Mouse (Mus musculus) testis, postnatal 14 days (tissue): ENCODE data around the gene Foxi3.

Experiments
- DNase-seq: peaks from one replicate; pipeline ENCODE4 v3.0.0; 2021; ENCODE audit warnings: low spot score

Foxi3 gene

DNA sequence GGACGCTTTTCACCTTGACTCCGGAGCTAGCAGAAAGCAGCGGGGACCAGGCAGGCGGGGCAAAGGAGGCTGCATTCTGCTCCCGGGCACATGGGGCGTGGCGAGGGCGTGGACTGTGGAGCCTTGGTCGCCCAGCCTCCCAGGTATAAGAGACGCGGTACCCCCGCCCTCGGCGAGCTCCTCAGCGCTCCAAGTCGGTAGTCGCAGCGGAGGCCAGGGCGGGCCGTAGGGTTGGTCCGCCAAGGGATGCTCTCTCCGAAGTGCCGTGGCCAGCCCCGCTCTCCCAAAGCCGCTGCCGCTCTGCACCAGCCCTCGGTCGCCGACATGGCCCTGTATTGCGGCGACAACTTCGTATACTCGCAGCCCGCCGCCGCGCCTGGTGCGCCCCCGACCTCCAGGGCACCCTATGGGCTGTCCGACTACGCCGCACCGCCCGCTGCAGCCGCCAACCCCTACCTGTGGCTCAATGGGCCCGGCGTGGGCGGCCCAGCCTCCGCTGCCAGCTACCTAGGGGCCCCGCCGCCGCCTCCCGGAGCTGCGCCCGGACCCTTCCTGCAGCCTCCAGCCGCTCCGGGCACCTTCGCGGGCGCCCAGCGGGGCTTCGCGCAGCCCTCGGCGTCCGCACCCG, at the start of gene Foxi3:
Gene Foxi3 (plus strand): TSS at position 247 of the 628 bp plus-strand sequence.
- peak; percentile 43 for DNase-seq

DNA sequence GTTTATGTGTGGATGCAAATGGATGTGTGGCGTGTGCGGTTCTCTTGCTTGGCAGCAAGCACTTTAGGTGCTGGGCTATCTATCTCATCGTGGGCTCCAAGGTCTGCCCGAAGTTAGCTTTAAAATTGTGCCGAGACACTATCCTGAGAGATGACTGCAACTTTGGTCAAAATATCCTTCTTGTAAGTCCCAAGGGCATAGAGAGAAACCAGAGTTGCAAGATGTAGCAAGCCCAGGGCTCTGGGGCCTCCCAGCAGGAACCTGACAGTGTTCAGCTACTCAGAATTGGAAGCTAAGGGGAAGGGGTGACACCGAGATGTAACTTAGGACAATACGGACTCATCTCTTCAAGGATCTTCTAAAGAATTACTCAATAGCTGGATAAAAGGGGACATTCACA, 46.8 kb upstream of the Foxi3 start:
- DNase-seq: no peak

GRCm38 (mm10) chr6:70910285-70910684, 46.0 kb upstream of the Foxi3 start:
- no peak for DNase-seq

- DNase-seq: no peak
These were observed 44.5 kb upstream of the Foxi3 start for GRCm38 (mm10) chr6:70911668-70912395.

DNA sequence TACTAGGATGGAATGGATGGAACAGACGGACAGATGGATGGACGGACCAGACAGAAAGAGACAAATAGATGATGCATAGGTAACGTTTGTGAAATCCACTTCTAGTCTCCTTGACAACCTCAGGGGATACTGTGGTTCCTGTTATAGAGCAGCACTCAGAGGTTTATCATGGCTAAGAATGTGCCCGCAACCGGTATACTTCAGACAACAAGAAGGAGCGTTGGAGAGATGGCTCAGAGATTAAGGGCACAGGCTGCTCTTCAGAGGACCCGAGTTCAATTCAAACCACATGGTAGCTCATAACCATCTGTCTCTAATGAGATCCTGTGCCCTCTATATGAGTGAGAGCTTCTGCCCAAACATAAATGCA, 44.0 kb upstream of the Foxi3 start:
- no peak for DNase-seq

- DNase-seq: no peak
These were observed 37.5 kb upstream of the Foxi3 start, which contains the start of gene Tex37 for GRCm38 (mm10) chr6:70918827-70919226. Gene Tex37 (minus strand): TSS chr6:70918927.

- peak; percentile 14 for DNase-seq
These were observed 34.9 kb upstream of the Foxi3 start for GRCm38 (mm10) chr6:70921274-70922074.

DNA sequence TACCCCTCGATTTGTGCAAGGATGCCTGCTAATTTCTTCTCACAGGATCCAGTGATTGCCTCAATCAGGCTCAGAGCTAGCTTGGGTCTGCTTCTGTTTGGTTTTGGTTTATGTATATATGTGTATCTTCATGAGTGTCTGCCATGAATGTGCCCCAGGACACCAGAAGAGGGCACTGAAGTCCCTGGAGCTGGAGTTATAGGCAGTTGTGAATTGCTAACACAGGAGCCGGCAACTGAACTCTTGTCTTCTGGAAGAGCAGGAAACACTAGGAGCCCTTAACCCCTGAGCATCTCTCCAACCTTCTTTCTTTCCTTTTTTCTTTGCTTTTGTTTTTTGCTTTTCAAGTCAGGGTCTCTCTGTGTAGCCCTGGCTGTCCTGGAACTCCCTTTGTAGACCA, 24.5 kb upstream of the Foxi3 start:
- DNase-seq: no peak

DNA sequence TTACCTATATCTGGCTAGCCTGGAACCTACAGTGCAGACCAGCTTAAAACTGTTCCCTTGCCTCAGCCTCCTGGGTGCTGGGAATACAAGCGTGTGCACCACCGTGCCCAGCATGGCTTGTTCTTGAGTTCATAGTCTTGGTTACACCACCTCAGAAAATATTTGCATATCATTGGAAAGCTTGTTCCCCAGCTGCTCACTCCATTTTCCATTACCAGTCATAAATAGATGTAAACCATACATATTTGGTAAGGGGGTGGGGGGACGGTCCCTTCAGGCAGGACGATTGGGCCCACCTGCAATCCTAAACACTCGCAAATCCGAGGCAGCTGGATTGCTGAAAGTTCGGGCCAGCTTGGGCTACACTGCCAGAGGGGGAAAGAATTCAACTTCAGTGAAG, 3.1 kb upstream of the Foxi3 start:
- DNase-seq: no peak

DNA sequence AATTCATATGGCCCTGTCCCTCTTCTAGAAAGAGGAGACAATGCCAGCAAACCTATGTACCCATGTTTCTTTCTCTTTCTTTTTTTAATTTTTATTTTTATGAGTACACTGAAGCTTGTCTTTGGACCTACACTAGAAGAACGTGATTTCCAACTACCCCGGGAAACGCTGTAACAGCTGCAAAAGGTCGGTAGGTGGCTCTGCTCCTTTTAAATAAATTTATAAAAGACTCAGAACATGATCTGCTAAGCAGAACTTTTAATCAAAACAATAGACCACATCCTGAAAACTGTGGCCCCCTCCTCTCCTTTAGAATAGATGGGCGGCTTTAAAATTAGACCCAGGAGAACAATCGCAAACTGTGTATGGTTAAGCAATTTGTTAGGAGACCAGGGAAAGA, 2.3 kb upstream of the Foxi3 start:
- DNase-seq: no peak

DNA sequence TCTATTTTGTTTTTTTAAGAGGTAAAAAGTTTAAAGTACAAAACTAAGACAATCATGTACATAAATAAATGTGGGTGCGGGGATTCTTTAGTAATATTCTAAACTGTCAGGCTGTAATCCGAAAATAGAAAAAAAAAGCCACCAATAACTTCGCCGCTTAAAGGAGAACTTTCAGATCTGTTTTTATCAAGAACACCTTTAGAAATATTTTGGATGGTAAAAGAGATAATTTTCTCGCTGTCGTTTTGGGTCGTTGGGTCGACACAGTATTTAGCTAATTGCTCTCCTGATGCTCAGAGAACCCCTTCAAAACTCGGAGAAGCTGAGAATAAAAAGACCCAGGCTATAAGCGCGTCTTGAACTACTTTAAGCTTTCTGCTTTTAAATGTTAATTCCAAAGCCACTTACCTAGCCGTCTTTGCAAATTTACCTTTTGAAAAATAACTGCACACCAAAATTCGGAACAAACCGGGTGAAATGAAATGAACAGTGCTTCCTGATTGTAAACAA, 985 bp upstream of the Foxi3 start:
- no peak for DNase-seq

DNA sequence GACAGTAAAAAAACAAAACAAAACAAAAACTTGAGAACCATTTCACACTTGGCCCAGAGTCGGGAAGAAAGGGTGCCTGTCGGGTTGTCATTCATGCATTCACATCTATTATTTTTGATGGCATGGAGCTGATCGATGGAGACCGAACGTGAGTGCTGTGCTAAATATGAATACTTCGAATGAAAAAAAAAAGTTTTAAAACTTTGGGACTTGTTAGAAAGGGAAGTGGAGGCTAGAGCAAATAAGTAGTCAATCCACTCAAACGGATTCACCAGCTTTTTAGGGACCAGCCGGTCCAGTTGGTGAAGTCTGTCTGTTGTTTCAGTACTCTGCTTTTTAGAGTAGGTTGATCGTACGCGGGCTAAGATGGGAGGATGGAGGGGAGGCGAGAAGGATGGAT, 490 bp upstream of the Foxi3 start:
- no peak for DNase-seq

GRCm38 (mm10) chr6:70956936-70957335, 605 bp downstream of the Foxi3 start:
- DNase-seq: no peak

- no peak for DNase-seq
These were observed 1.1 kb downstream of the Foxi3 start for GRCm38 (mm10) chr6:70957341-70957940.

GRCm38 (mm10) chr6:70964116-70964830, 7.9 kb downstream of the Foxi3 start:
- no peak for DNase-seq

GRCm38 (mm10) chr6:70965694-70966093, 9.4 kb downstream of the Foxi3 start:
- no peak for DNase-seq

GRCm38 (mm10) chr6:70967422-70967821, 11.1 kb downstream of the Foxi3 start:
- DNase-seq: peak; percentile 37

- DNase-seq: no peak
These were observed 12.0 kb downstream of the Foxi3 start for GRCm38 (mm10) chr6:70968291-70968690.

DNA sequence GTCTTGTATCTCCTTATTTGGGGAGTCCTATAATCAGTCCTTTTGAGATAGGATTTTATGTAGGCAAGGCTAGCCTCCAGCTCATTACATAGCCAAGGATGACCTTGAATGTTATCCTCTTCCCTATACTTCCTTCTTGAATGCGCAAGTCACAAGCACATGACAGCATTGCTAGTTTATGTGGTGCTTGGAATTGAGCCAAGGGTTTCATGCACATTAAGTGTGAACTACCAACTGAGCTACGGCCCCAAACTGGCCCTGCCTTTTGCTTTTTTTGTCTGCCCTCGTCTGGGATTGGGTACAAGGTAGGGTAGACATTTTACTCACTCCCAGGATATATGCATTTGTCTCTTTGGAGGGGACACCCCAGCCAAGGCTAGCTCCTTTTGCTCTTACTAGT, 16.7 kb downstream of the Foxi3 start:
- DNase-seq: no peak

DNA sequence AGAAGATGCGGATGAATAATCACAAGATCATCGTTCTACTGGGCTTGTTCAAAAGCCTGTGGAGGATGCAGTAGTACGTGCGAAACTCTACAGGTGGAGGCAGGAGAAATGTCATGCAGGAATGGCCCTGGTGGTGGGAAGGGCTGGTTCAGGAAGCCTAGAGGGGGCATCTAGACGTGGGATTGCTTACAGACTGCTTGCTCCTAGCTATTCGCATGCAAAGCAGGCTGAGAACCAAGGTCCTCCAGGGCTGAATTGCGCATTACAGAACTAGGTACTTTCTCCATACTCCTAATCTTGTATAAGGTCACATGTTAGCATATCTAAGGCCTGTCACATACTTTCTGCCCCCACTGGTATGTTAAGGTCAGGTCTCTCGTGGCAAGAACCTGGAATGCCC, 24.7 kb downstream of the Foxi3 start:
- no peak for DNase-seq

DNA sequence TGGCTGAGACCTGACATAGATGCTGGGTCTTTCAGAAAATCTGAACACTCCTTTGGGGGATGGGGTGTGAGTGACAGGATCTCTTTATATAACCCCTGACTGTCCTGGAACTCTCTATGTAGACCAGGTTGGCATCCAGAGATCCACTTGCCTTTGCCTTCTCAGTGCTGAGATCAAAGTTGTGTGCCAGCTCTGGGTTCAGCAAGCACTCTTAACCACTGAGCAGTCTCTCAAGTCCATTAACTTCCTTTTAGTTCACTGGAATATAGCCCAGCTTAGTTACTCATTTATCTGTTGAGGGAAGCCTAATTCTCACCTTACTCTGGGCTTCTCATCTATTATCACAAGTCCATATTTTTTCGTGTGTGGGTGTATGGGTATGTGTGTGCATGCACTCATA, 26.1 kb downstream of the Foxi3 start:
- DNase-seq: no peak

- no peak for DNase-seq
These were observed 30.4 kb downstream of the Foxi3 start for GRCm38 (mm10) chr6:70986683-70987082.
